Mouse (Mus musculus) thymus, adult 2 months (tissue): ENCODE measurements around the gene Cygb.

Experiments used
- CTCF ChIP-seq: fragments of 200-500 bp; IDR thresholded peaks from 2 replicates; pipeline ENCODE4 v1.5.1; 2012; ENCODE audit warnings: mild to moderate bottlenecking, control low read depth, low read length, moderate library complexity, borderline replicate concordance; ENCODE audit not compliant: control insufficient read depth, poor library complexity, insufficient read depth; ENCODE audit errors: extremely low read depth
- POLR2A ChIP-seq: fragments of 200-500 bp; IDR thresholded peaks from 2 replicates; pipeline ENCODE4 v1.6.1; 2012; ENCODE audit warnings: mild to moderate bottlenecking, low read length, control low read depth, moderate library complexity; ENCODE audit not compliant: control insufficient read depth, poor library complexity, insufficient read depth; ENCODE audit errors: extremely low read depth

DNA sequence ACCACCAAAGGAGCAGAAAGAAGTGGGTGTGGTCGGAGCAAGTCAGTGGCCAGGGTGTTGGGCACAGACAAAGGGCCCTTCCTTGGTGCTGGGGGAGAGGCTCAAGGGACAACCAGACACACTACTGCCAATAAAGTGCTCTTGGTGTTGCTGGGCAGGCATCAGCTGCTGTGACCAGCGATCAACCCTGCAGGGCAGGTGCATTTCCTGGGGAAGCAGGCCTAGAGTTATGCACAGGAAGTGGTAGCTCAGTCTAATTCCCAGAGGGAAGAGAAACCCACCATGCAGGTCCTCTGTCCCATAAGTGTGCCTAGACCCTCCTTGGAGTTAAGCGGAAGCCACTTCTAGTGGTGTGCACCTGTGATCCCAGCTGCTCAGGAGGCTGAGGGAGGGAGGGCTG, 46.4 kb downstream of the Cygb start:
- TF ChIP-seq CTCF (no peak), POLR2A (no peak)
